Mouse (Mus musculus) MEL (cell line): ENCODE measurements around the gene Ccdc194. TPM values are rescaled to one million over a fixed set of nuclear protein-coding genes. Genes with fewer than 3 reads are reported as not detected.

Experiments used
- DNase-seq: peaks from one replicate; pipeline ENCODE4 v3.0.0; 2011; ENCODE audit warnings: low read depth, low spot score
- H3K27ac ChIP-seq: 2 replicates; pipeline ENCODE4 v1.5.1; 2012; ENCODE audit warnings: low read depth, mild to moderate bottlenecking, control low read depth, low read length, moderate library complexity; ENCODE audit not compliant: control insufficient read depth
- H3K27me3 ChIP-seq, 2 experiments: fragments of 150-350 bp in 1 of 2; sonication (generic) in 1 of 2; 2 replicates each; pipeline ENCODE4 v1.6.1; 2012; ENCODE audit warnings: low read length in 2 of 2, mild to moderate bottlenecking in 2 of 2, improper control_type of control experiment in 1 of 2, moderate library complexity in 1 of 2; ENCODE audit not compliant: insufficient read depth in 2 of 2, control insufficient read depth in 1 of 2
- H3K36me3 ChIP-seq, 2 experiments: 2 replicates each; pipeline ENCODE4 v1.6.1; 2012 to 2014; ENCODE audit warnings: low read length in 2 of 2, improper control_type of control experiment in 1 of 2, inconsistent platforms in 1 of 2, mild to moderate bottlenecking in 1 of 2; ENCODE audit not compliant: insufficient read depth in 2 of 2, control insufficient read depth in 1 of 2
- H3K4me1 ChIP-seq, 2 experiments: fragments of 150-350 bp in 1 of 2; sonication (generic) in 1 of 2; 2 replicates each; pipeline ENCODE4 v1.6.1; 2012; ENCODE audit warnings: low read length in 2 of 2, improper control_type of control experiment in 1 of 2, mild to moderate bottlenecking in 1 of 2; ENCODE audit not compliant: insufficient read depth in 2 of 2, control insufficient read depth in 1 of 2
- H3K4me3 ChIP-seq, 2 experiments: fragments of 150-350 bp in 1 of 2; sonication (generic) in 1 of 2; 2 replicates each; pipeline ENCODE4 v1.5.1; 2012; ENCODE audit warnings: low read depth in 2 of 2, low read length in 2 of 2, mild to moderate bottlenecking in 2 of 2, moderate library complexity in 2 of 2, control low read depth in 1 of 2, improper control_type of control experiment in 1 of 2; ENCODE audit not compliant: control insufficient read depth in 1 of 2, insufficient read depth in 1 of 2
- H3K79me2 ChIP-seq: 2 replicates; pipeline ENCODE4 v1.6.1; 2012; ENCODE audit warnings: mild to moderate bottlenecking, low read length, moderate library complexity; ENCODE audit not compliant: control insufficient read depth, poor library complexity, insufficient read depth
- H3K9ac ChIP-seq: 2 replicates; pipeline ENCODE4 v1.6.1; 2012; ENCODE audit warnings: low read depth, mild to moderate bottlenecking, control low read depth, low read length, moderate library complexity; ENCODE audit not compliant: control insufficient read depth, poor library complexity, severe bottlenecking
- H3K9me3 ChIP-seq: fragments of 150-350 bp; sonication (generic); replicated peaks from 2 replicates; pipeline ENCODE4 v1.6.1; 2012; ENCODE audit warnings: mild to moderate bottlenecking, low read length, improper control_type of control experiment, moderate library complexity; ENCODE audit not compliant: insufficient read depth
- BHLHE40 ChIP-seq: IDR thresholded peaks from 2 replicates; pipeline ENCODE4 v1.6.1; 2012; ENCODE audit warnings: low read depth, mild to moderate bottlenecking, inconsistent platforms, low read length, improper control_type of control experiment, borderline replicate concordance
- CHD2 ChIP-seq: IDR thresholded peaks from 2 replicates; pipeline ENCODE4 v1.6.1; 2011; ENCODE audit warnings: low read length, improper control_type of control experiment
- CTCF ChIP-seq, 3 experiments: IDR thresholded peaks in 2 of 3; conservative IDR thresholded peaks in 1 of 3; 2 replicates each; pipeline ENCODE4 v1.5.1; 2011 to 2012; ENCODE audit warnings: low read length in 3 of 3, low read depth in 2 of 3, mild to moderate bottlenecking in 2 of 3, improper control_type of control experiment in 1 of 3, inconsistent platforms in 1 of 3, mixed read lengths in 1 of 3, moderate library complexity in 1 of 3; ENCODE audit not compliant: control insufficient read depth in 1 of 3, insufficient read depth in 1 of 3, poor library complexity in 1 of 3, severe bottlenecking in 1 of 3
- E2F4 ChIP-seq: IDR thresholded peaks from 2 replicates; pipeline ENCODE4 v1.6.1; 2011; ENCODE audit warnings: low read depth, low read length, improper control_type of control experiment, borderline replicate concordance
- ELF1 ChIP-seq: IDR thresholded peaks from 2 replicates; pipeline ENCODE4 v1.6.1; 2014; ENCODE audit warnings: low read depth, mild to moderate bottlenecking, inconsistent platforms, low read length, improper control_type of control experiment, moderate library complexity
- HCFC1 ChIP-seq: IDR thresholded peaks from 2 replicates; pipeline ENCODE4 v1.6.1; 2012; ENCODE audit warnings: low read depth, mild to moderate bottlenecking, inconsistent platforms, low read length, improper control_type of control experiment, moderate library complexity
- MAZ ChIP-seq: IDR thresholded peaks from 2 replicates; pipeline ENCODE4 v1.6.1; 2012; ENCODE audit warnings: low read depth, mild to moderate bottlenecking, inconsistent platforms, low read length, improper control_type of control experiment
- MEF2A ChIP-seq: IDR thresholded peaks from 2 replicates; pipeline ENCODE4 v1.6.1; 2014; ENCODE audit warnings: low read depth, mild to moderate bottlenecking, inconsistent platforms, low read length, improper control_type of control experiment; ENCODE audit not compliant: poor library complexity, insufficient replicate concordance, severe bottlenecking; ENCODE audit errors: extremely low read depth
- MXI1 ChIP-seq: IDR thresholded peaks from 2 replicates; pipeline ENCODE4 v1.6.1; 2011; ENCODE audit warnings: mild to moderate bottlenecking, low read depth, low read length, improper control_type of control experiment
- SIN3A ChIP-seq: IDR thresholded peaks from 2 replicates; pipeline ENCODE4 v1.6.1; 2012; ENCODE audit warnings: low read length, improper control_type of control experiment, inconsistent platforms
- SMC3 ChIP-seq: IDR thresholded peaks from 2 replicates; pipeline ENCODE4 v1.6.1; 2011; ENCODE audit warnings: low read depth, low read length, improper control_type of control experiment
- TAL1 ChIP-seq: IDR thresholded peaks from 2 replicates; pipeline ENCODE4 v1.6.1; 2012; ENCODE audit warnings: mild to moderate bottlenecking, inconsistent platforms, low read length, moderate library complexity, mixed read lengths
- TCF12 ChIP-seq: IDR thresholded peaks from 2 replicates; pipeline ENCODE4 v1.6.1; 2014; ENCODE audit warnings: low read depth, mild to moderate bottlenecking, inconsistent platforms, low read length, improper control_type of control experiment, moderate library complexity
- UBTF ChIP-seq: IDR thresholded peaks from 2 replicates; pipeline ENCODE4 v1.6.1; 2012; ENCODE audit warnings: low read depth, mild to moderate bottlenecking, inconsistent platforms, low read length, improper control_type of control experiment, moderate library complexity, borderline replicate concordance; ENCODE audit not compliant: insufficient read depth
- USF2 ChIP-seq, 2 experiments: IDR thresholded peaks; 2 replicates each; pipeline ENCODE4 v1.6.1; 2011 to 2012; ENCODE audit warnings: improper control_type of control experiment in 2 of 2, low read length in 2 of 2, borderline replicate concordance in 1 of 2, inconsistent platforms in 1 of 2, low read depth in 1 of 2, mild to moderate bottlenecking in 1 of 2; ENCODE audit not compliant: insufficient read depth in 1 of 2
- ZC3H11A ChIP-seq: IDR thresholded peaks from 2 replicates; pipeline ENCODE4 v1.6.1; 2012; ENCODE audit warnings: low read depth, mild to moderate bottlenecking, inconsistent platforms, low read length, improper control_type of control experiment
- polyA plus RNA-seq, 2 experiments: library from polyadenylated mRNA; stranded (reverse) in 1 of 2; unstranded in 1 of 2; fragments of >175 nt in 1 of 2; fragments of >200 nt in 1 of 2; gene quantifications; 2 replicates each; pipeline versions ENCODE4 v1.2.1 to v1.2.4; 2012; ENCODE audit warnings: low replicate concordance in 2 of 2, low read depth in 1 of 2; ENCODE audit not compliant: insufficient read length in 2 of 2, insufficient read depth in 1 of 2, missing spikeins in 1 of 2
- total RNA-seq: library from RNA; depleted of rRNA; stranded (reverse); fragments of 300-350 nt; gene quantifications from 2 replicates; pipeline ENCODE4 v1.2.3, GENCODE M21; 2012

The Ccdc194 gene
- total and polyA plus RNA-seq, 3 experiments, result not detected

DNA sequence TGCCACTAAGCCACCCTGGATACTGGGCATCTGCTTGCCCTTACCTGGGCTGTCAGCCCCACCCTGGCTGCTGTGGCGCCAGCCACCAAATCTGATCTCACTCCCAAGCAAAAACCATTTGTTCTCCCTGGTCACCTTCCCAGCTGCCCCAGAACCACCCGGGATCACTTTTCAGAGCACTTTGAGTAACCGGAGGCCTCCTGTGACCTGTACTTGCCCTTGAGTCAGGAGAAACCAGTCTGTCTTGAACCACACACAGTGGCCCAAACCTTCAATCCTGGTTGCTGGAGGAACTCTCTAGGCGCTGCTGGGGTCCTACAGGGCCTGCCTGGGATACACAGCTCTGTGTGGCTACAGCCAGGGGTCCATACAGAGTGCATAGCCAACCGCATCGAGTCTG lies 27.3 kb upstream of the Ccdc194 start:
- DNase-seq, result no peak
- H3K9me3 ChIP-seq, result no peaks in the 10 kb centered on the region
- H3K9ac ChIP-seq, result no peak overlapping the region
- no peaks in the 10 kb centered on the region for H3K27me3 ChIP-seq
- H3K27ac ChIP-seq, result no peak overlapping the region
- no peak overlapping the region for H3K4me3 ChIP-seq
- no peaks in the 10 kb centered on the region for H3K79me2 ChIP-seq
- H3K4me1 ChIP-seq, result peaks cover 5 to 23% of the 10 kb centered on the region in 2 experiments
- TF ChIP-seq CTCF (IDR thresholded peaks at IDR 0.05 in 2 of 3, conservative IDR thresholded peaks at IDR 0.05 in 1 of 3; ENCODE audit: control insufficient read depth in 1 of 3, insufficient read depth in 1 of 3, low read depth in 2 of 3, low read length in 3 of 3, poor library complexity in 1 of 3, severe bottlenecking in 1 of 3), result no peak
- no peak for TF ChIP-seq ZC3H11A
- no peak for TF ChIP-seq MAZ
- no peak for TF ChIP-seq BHLHE40
- TF ChIP-seq SMC3, result no peak
- no peak for TF ChIP-seq HCFC1
- TF ChIP-seq SIN3A, result no peak
- TF ChIP-seq ELF1, result no peak
- TF ChIP-seq USF2 (IDR thresholded peaks at IDR 0.05; ENCODE audit: borderline replicate concordance in 1 of 2, insufficient read depth in 1 of 2, low read depth in 1 of 2, low read length in 2 of 2), result no peak
- TF ChIP-seq E2F4, result no peak
- TF ChIP-seq MEF2A, result no peak
- H3K36me3 ChIP-seq, result peaks cover 0 to 8% of the 10 kb centered on the region in 2 experiments; a peak in 2 of 4 replicates

DNA sequence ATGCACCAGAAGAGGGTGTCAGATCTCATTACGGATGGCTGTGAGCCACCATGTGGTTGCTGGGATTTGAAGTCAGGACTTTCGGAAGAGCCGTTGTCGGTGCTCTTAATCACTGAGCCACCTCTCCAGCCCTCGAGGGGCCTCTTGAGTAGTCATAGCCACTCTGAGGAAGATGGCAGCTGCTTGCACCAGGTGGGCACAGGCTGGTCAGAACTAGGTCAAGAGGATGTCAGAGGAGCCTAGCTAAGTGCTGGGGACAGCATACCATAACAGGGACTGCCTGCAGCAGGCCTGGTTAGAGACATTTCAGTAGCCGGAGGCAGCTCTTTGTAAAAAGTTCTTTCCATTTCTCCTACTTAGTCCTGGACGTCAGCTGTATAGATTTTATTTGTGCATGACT lies 25.2 kb upstream of the Ccdc194 start:
- Histone ChIP-seq H3K4me3 (no peak overlapping the region), H3K9me3 (no peaks in the 10 kb centered on the region), H3K36me3 (peaks cover 0 to 8% of the 10 kb centered on the region in 2 experiments; a peak in 2 of 4 replicates), H3K4me1 (peaks cover 5 to 23% of the 10 kb centered on the region in 2 experiments)
- DNase-seq, result no peak
- TF ChIP-seq UBTF, result no peak
- no peak for TF ChIP-seq CHD2
- TF ChIP-seq MXI1, result no peak
- TF ChIP-seq TAL1, result no peak
- TF ChIP-seq TCF12, result no peak
- no peak for TF ChIP-seq CTCF (IDR thresholded peaks at IDR 0.05 in 2 of 3, conservative IDR thresholded peaks at IDR 0.05 in 1 of 3; ENCODE audit: control insufficient read depth in 1 of 3, insufficient read depth in 1 of 3, low read depth in 2 of 3, low read length in 3 of 3, poor library complexity in 1 of 3, severe bottlenecking in 1 of 3)
- TF ChIP-seq, all 39 proteins: peak for 0
- Histone ChIP-seq H3K27me3 (no peaks in the 10 kb centered on the region), H3K9ac (no peak overlapping the region), H3K27ac (no peak overlapping the region), H3K79me2 (no peaks in the 10 kb centered on the region)
